Mouse (Mus musculus) embryonic facial prominence, embryonic 11.5 days (tissue): ENCODE data around the gene Nhej1. TPM values are rescaled to one million over a fixed set of nuclear protein-coding genes. Genes with fewer than 3 reads are reported as not detected.
A peak's percentile ranks its signal among the peaks of the same experiment; 100 is the strongest.

Source experiments
- ATAC-seq: fragments of 200-750 bp; cut with Nextera tagmentation; replicated peaks from 2 replicates; pipeline ENCODE4 v1.8.0; 2017; ENCODE audit warnings: low read depth; ENCODE audit not compliant: insufficient number of reproducible peaks, low FRiP score, low TSS enrichment
- DNase-seq: peaks from one replicate; pipeline ENCODE4 v3.0.0-alpha.2; 2015; ENCODE audit warnings: low spot score
- H3K27ac ChIP-seq: fragments of 300-500 bp; sonication (generic); replicated peaks from 2 replicates; pipeline ENCODE4 v1.5.1; 2014; ENCODE audit warnings: mild to moderate bottlenecking, low read depth, low read length, control low read depth
- H3K27me3 ChIP-seq: fragments of 300-500 bp; sonication (generic); 2 replicates; pipeline ENCODE4 v1.6.1; 2014; ENCODE audit warnings: mild to moderate bottlenecking, low read length, moderate library complexity, mixed read lengths; ENCODE audit not compliant: control insufficient read depth, insufficient read depth
- H3K36me3 ChIP-seq: fragments of 300-500 bp; sonication (generic); replicated peaks from 2 replicates; pipeline ENCODE4 v1.6.1; 2014; ENCODE audit warnings: low read depth, mild to moderate bottlenecking, low read length, moderate library complexity, mixed read lengths; ENCODE audit not compliant: control insufficient read depth, insufficient read depth
- H3K4me1 ChIP-seq: fragments of 300-500 bp; sonication (generic); 2 replicates; pipeline ENCODE4 v1.6.1; 2014; ENCODE audit warnings: low read length, mixed read lengths; ENCODE audit not compliant: control insufficient read depth, insufficient read depth
- H3K4me2 ChIP-seq: fragments of 300-500 bp; sonication (generic); 2 replicates; pipeline ENCODE4 v1.6.1; 2014; ENCODE audit warnings: low read depth, mild to moderate bottlenecking, control low read depth, low read length, moderate library complexity
- H3K4me3 ChIP-seq: fragments of 300-500 bp; sonication (generic); 2 replicates; pipeline ENCODE4 v1.5.1; 2014; ENCODE audit warnings: low read depth, low read length, control low read depth
- H3K9ac ChIP-seq: fragments of 300-500 bp; sonication (generic); replicated peaks from 2 replicates; pipeline ENCODE4 v1.6.1; 2014; ENCODE audit warnings: mild to moderate bottlenecking, control low read depth, low read length
- H3K9me3 ChIP-seq: fragments of 300-500 bp; sonication (generic); replicated peaks from 2 replicates; pipeline ENCODE4 v1.6.1; 2016; ENCODE audit warnings: mild to moderate bottlenecking, low read length, inconsistent platforms, mixed read lengths; ENCODE audit not compliant: control insufficient read depth
- WGBS: fragments of 180-500 bp; shearing (Covaris S2); extraction: QIAGEN DNeasy Blood & Tissue Kit; methylation state at CpG from one replicate; pipeline ENCODE4 v1.1.7; 2014; 5-methylcytosine and 5-hydroxymethylcytosine counted together
- polyA plus RNA-seq: library from polyadenylated mRNA; unstranded; fragments of >200 nt; fragmentation: Nextera tagmentation; extraction: Ambion mirVana; gene quantifications from 2 replicates; pipeline ENCODE4 v1.2.1, GENCODE M21; 2014

The Nhej1 gene
- polyA plus RNA-seq, 1 experiment from 2014 or later = 12.0 TPM

DNA sequence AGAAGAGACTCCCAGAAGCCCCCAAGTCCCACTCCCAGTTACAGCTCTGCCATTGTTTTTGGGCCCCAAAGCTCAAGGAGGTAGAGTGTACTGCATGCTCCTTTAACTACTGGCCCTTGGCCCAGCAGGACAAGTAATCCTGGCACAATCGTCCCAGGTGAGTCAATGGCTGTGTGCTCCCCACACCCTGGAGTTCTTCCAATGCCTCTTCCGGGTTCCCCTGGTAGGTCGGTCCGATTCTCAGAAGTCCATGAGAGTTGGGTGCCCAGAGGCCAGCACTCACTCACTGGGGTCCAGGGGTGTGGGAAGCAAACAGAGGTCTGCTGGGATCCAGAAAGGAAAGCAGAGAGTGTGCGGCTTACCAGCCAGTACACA lies 162.2 kb downstream of the Nhej1 start:
- H3K4me3 ChIP-seq = no peak overlapping the region
- ATAC-seq (no peak), DNase-seq (no peak)
- WGBS = 86% methylated on average over 5 of the region's 5 CpGs
- no peak overlapping the region for H3K4me2 ChIP-seq
- H3K4me1 ChIP-seq = 0 out of 2 replicates have a peak, but pooled peaks cover 4% of the 10 kb centered on the region
- H3K27me3 ChIP-seq = 0 out of 2 replicates have a peak, but pooled peaks cover under 1% of the 10 kb centered on the region
- no peak overlapping the region for H3K9ac ChIP-seq
- H3K27ac ChIP-seq = no peak overlapping the region
- H3K9me3 ChIP-seq = no peaks in the 10 kb centered on the region
- no peaks in the 10 kb centered on the region for H3K36me3 ChIP-seq

DNA sequence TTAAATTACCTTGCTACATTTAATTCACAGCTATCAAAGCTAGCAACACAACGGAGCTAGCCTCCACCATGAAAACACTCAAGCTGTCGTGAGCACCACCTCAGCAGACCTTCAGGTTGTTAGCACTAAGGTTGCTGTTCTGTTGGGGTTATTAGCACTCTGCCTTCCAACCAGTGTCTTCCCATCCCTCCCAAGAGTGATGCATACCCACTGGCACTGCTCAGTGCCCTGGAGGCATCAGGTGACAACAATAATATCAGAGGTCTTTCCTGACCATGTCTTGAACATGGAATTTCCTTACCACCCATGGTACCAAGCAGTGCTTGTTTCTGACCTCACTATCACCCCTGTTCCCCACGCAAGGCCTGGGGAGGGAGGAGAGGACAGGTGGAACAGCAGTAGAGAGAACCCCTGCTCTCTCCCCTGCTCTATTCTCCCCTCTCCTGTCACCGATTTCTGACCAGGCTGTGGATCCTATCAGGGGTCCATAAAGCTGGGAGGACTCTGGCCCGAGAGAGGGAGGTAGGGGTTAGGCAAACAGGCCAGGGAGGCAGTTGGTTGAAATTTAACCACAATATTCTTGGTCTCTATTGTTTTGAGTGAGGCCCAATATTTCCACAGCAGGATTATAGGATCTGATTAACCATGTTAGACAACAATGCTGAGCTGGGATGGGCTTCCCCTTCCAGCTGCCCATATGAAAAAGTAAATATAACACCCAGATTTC lies 162.7 kb downstream of the Nhej1 start:
- Histone ChIP-seq H3K4me3 (no peak overlapping the region), H3K4me1 (0 out of 2 replicates have a peak, but pooled peaks cover 4% of the 10 kb centered on the region), H3K27ac (no peak overlapping the region), H3K36me3 (no peaks in the 10 kb centered on the region), H3K27me3 (0 out of 2 replicates have a peak, but pooled peaks cover 2% of the 10 kb centered on the region), H3K9me3 (no peaks in the 10 kb centered on the region), H3K4me2 (no peak overlapping the region), H3K9ac (no peak overlapping the region)
- DNase-seq = no peak
- ATAC-seq = no peak
- WGBS = 80% methylated on average over 4 of the region's 5 CpGs

DNA sequence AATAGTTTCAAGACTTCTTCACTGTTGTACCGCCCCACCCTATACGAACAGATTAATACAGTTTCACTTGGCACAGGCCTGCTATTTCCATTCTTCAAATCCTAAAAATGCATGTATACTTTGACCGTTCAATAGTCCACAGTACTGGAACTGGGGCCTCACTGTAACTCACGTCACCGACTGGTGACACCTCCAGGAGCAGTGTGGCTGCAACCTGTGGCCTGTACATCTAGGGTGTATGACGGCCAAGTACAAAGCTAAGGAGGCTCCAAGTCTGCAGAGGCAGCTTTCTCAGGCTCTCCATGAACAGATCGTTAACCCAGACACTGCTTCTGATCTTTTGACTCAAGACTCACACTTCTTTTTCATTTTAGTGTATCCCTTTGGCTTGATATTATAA lies 163.3 kb downstream of the Nhej1 start:
- DNase-seq (no peak), ATAC-seq (no peak)
- Histone ChIP-seq H3K4me3 (no peak overlapping the region), H3K4me1 (0 out of 2 replicates have a peak, but pooled peaks cover 4% of the 10 kb centered on the region), H3K9me3 (no peaks in the 10 kb centered on the region), H3K27me3 (0 out of 2 replicates have a peak, but pooled peaks cover 2% of the 10 kb centered on the region), H3K9ac (no peak overlapping the region), H3K4me2 (no peak overlapping the region), H3K36me3 (no peaks in the 10 kb centered on the region), H3K27ac (no peak overlapping the region)
- 85% methylated on average over 7 of the region's 7 CpGs for WGBS

DNA sequence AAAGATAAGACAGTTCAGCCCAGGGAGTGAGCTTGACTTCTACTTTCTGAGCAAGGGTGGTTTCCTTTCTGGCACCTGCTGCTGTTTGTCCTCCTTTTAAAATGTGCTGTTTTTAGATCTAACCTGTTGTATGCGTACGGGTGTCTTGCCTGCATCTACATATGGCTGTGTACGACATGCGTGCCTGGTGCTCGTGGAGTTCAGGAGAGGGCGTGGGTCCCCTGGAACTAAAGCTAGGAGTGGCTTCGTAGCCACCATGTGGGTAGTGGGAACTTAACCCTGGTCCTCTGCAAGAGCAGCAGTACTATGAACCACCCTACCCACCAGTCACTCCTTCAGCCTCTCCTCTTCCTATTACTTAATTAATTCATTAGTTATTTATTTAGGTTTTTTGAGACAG lies 164.9 kb downstream of the Nhej1 start:
- peaks cover 8% of the 10 kb centered on the region; the same call in 1 of the 2 replicates for H3K27me3 ChIP-seq
- no peak overlapping the region for H3K27ac ChIP-seq
- no peaks in the 10 kb centered on the region for H3K9me3 ChIP-seq
- WGBS = 92% methylated on average over 7 of the region's 7 CpGs
- H3K4me1 ChIP-seq = 0 out of 2 replicates have a peak, but pooled peaks cover 4% of the 10 kb centered on the region
- no peak for ATAC-seq
- H3K9ac ChIP-seq = no peak overlapping the region
- no peak for DNase-seq
- H3K36me3 ChIP-seq = no peaks in the 10 kb centered on the region
- H3K4me2 ChIP-seq = no peak overlapping the region
- H3K4me3 ChIP-seq = no peak overlapping the region

DNA sequence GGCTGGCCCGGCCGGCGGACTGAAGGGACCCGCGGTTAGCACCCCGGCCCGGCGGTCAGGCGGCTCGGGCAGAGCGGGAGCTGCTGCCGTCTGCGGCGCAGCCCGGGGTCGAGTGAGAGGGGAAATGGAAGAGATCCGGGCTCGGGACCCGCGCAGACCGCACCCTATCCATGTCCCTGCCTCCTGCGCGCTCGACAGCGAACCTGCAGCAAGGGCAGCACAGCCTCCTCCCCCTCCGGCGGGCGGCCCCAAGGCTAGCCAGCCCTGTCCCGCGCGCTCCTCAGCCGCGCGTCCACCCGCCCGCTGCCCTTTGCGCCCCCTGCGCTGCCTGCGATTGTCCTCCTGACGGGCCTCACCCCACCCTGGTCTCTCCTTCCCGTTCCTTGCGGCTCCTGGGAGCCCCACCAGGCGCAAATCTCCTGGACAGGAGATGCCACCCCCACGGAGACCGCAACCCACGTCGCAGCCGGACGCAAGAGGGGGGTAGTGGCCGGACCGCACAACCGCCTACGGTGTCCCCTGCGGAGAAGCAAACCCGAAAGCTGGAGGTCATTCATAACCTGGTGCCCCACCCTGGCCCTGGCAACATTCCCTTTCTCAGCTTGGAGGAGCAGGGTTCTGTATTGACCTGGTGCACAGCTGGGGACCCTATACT lies 173.3 kb downstream of the Nhej1 start, which contains the start of gene Ihh:
TSS of gene Ihh (minus strand) at position 117 of the 655 bp plus-strand sequence.
- H3K4me1 ChIP-seq = peaks cover 3% of the 10 kb centered on the region; the same call in 1 of the 2 replicates
- no peak for ATAC-seq
- no peak within 1 kb of the TSS for H3K27ac ChIP-seq
- H3K4me3 ChIP-seq = peak within 1 kb of the TSS; percentile 17
- H3K4me2 ChIP-seq = peak within 1 kb of the TSS; percentile 36
- WGBS = 1% methylated on average over 50 of the region's 55 CpGs
- no peak within 1 kb of the TSS for H3K9ac ChIP-seq
- H3K9me3 ChIP-seq = no peaks in the 10 kb centered on the region
- H3K27me3 ChIP-seq = peaks cover 82% of the 10 kb centered on the region
- no peaks in the 10 kb centered on the region for H3K36me3 ChIP-seq
- no peak for DNase-seq

DNA sequence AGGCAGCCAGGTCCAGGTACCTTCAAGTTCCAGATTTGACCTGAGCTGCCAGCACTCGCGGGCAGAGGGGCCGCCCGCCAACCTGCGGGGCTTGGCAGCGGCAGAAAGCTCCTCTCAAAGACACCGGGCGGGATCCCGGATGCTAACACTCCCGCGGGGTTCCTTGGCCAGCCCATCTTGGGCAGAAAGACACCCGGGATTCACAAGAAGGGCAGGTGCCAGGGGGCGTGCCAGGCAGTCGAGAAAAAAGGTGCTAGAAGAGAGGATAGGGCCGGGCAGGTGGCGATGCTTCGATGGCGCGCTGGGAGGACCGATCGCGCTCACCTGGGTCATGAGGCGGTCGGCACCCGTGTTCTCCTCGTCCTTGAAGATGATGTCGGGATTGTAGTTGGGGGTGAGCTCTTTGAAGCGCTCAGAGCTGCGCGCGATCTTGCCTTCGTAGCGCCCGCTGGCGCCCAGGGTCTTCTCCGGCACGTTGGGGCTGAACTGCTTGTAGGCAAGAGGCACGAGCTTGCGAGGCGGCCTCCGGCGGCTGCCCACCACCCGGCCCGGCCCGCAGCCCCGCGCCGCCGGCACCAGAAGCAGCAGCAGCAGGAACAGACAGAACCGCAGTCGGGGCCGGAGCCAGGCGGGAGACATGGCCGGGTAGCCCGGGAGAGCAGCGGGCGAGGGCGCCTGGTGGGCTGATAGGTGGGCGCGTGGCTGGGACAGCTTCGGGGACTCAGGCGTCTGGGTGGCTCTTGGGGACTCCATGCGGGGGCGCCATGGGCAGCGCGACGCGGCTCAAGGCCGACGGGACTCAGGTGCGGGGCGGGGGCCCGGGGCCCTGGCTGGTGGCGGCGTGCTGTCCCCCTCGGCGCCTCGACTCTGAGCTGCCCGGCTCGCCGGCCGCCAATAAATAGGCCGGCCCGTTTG lies 174.2 kb downstream of the Nhej1 start:
- Histone ChIP-seq H3K9ac (no peak overlapping the region), H3K27me3 (peaks cover 87% of the 10 kb centered on the region), H3K9me3 (no peaks in the 10 kb centered on the region), H3K36me3 (no peaks in the 10 kb centered on the region), H3K4me3 (peak overlapping the region; percentile 17), H3K4me2 (peak overlapping the region; percentile 36), H3K4me1 (peaks cover 3% of the 10 kb centered on the region; the same call in 1 of the 2 replicates), H3K27ac (no peak overlapping the region)
- WGBS = 2% methylated on average over 67 of the region's 84 CpGs
- DNase-seq (no peak), ATAC-seq (no peak)

DNA sequence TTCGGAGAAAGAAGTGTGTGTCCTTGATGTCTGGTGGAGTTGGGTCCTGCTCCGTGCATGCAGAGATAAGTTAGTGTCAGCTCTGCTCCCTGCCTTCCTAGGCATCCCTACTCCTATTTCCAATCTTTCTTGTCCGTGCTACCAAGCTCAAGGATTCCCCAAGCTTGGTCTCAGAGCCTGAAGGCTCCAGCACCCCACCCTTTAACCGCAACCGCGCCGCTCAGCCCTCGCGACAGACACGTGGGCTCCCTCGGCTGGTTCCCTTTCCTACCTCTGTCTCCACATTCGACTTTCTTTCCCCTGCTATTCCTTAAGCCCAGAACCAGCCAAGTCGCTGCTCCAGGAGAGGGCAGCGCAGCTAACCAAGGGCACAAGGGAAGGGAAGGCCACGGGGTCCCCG lies 174.9 kb downstream of the Nhej1 start:
- no peaks in the 10 kb centered on the region for H3K9me3 ChIP-seq
- ATAC-seq (no peak), DNase-seq (no peak)
- H3K36me3 ChIP-seq = no peaks in the 10 kb centered on the region
- no peak overlapping the region for H3K4me3 ChIP-seq
- no peak overlapping the region for H3K4me2 ChIP-seq
- H3K27me3 ChIP-seq = peaks cover 87% of the 10 kb centered on the region
- H3K4me1 ChIP-seq = peaks cover 3% of the 10 kb centered on the region; the same call in 1 of the 2 replicates
- H3K27ac ChIP-seq = no peak overlapping the region
- WGBS = 2% methylated on average over 16 of the region's 16 CpGs
- no peak overlapping the region for H3K9ac ChIP-seq
